Mouse (Mus musculus): ENCODE results near the gene Zp2. TPM values are rescaled to one million over a fixed set of nuclear protein-coding genes. Genes with fewer than 3 reads are reported as not detected.

Gene Zp2
- polyA plus RNA-seq, 1 experiment from 2014 or later: not detected

DNA sequence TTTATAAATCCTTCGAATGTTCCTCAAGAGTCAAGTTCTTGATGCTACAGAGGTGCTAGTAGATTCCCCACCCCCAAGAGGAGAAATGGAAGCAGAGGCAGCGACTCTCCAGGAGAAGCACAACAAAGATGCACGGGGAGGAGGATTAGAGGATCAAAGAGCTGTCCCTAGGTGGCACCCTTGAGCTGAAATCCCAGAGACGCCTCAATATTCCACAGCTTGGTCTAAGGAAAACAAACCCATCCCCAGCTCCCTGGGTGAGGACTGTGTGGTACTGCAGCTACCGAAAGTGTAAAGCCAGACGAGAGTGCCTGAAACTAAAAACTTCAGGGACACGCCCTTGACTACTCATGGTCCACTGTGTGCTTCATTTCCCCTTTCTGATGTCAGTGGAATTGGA lies 47.2 kb downstream of the Zp2 start:
- Histone ChIP-seq H3K9me3 (ENCODE audit: control insufficient read depth, low read length) (no peaks in the 10 kb centered on the region), H3K27ac (ENCODE audit: low read depth, low read length) (no peak overlapping the region), H3K4me3 (ENCODE audit: low read depth, low read length) (no peak overlapping the region), H3K4me1 (replicated peaks; ENCODE audit: control insufficient read depth, insufficient read depth, low read length) (no peaks in the 10 kb centered on the region; the same call in none of the 2 replicates), H3K36me3 (ENCODE audit: control insufficient read depth, insufficient read depth, low read length) (no peaks in the 10 kb centered on the region), H3K4me2 (replicated peaks; ENCODE audit: low read depth, low read length) (no peak overlapping the region), H3K9ac (ENCODE audit: low read depth, low read length) (no peak overlapping the region), H3K27me3 (ENCODE audit: control insufficient read depth, insufficient read depth, low read length) (no peaks in the 10 kb centered on the region)
- 8% methylated on average over 7 of the region's 7 CpGs for WGBS
- DNase-seq (ENCODE audit: low spot score) (peak; percentile 82), ATAC-seq (ENCODE audit: low FRiP score) (0 out of 2 replicates have a peak, but pooled peaks have one; percentile 38)

DNA sequence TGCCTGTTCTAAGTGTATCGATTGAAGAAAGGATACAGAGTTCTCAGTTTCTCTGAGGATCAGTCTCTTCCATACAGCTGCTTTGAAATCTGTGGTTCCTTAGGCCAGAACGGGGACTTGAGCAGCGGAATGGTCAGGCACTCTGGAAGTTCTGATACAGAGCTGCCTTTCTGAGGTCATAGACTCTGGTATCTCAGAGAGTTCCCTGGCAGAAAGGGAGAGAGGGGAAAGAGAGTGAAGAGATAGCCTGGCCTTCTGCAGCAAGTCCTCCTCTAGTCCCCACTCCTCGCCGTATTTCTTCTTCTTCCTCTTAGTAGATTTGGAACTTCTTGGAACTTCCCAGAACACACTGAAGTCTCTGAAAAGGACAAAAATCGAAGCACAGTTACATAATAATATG lies 49.9 kb downstream of the Zp2 start, which contains the start of gene Dnah3:
Gene Dnah3, minus strand, starts transcription at position 101 of the 400 bp plus-strand sequence.
- Histone ChIP-seq H3K9me3 (ENCODE audit: control insufficient read depth, low read length) (no peaks in the 10 kb centered on the region), H3K4me3 (ENCODE audit: low read depth, low read length) (no peak within 1 kb of the TSS), H3K36me3 (ENCODE audit: control insufficient read depth, insufficient read depth, low read length) (no peaks in the 10 kb centered on the region), H3K9ac (ENCODE audit: low read depth, low read length) (no peak within 1 kb of the TSS), H3K4me1 (replicated peaks; ENCODE audit: control insufficient read depth, insufficient read depth, low read length) (no peaks in the 10 kb centered on the region), H3K27ac (ENCODE audit: low read depth, low read length) (no peak within 1 kb of the TSS), H3K4me2 (replicated peaks; ENCODE audit: low read depth, low read length) (no peak within 1 kb of the TSS), H3K27me3 (ENCODE audit: control insufficient read depth, insufficient read depth, low read length) (no peaks in the 10 kb centered on the region)
- 84% methylated on average over 6 of the region's 6 CpGs for WGBS
- ATAC-seq (ENCODE audit: low FRiP score) (no peak), DNase-seq (ENCODE audit: low spot score) (no peak)

DNA sequence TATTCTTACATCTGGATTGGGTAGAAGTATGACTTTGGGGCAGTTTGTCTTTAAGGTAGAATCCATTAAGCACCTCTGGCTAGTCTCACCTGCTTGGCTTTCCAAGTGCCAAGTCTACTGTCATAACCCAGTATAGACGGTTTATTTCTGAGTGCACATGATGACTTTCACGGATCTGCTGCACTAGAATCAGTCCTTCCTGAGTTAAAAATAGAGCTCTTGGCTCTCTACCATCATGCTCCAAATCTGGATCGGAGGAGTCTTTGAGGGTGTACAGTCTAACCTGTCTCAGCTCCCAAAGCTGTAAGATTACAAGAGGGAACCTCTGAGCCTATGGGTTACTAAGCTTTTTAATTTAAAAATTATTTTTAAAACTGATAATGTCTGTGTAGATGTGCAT lies 50.9 kb downstream of the Zp2 start:
- Histone ChIP-seq H3K36me3 (ENCODE audit: control insufficient read depth, insufficient read depth, low read length) (no peaks in the 10 kb centered on the region), H3K9me3 (ENCODE audit: control insufficient read depth, low read length) (no peaks in the 10 kb centered on the region), H3K4me1 (replicated peaks; ENCODE audit: control insufficient read depth, insufficient read depth, low read length) (no peaks in the 10 kb centered on the region), H3K4me3 (ENCODE audit: low read depth, low read length) (no peak overlapping the region), H3K9ac (ENCODE audit: low read depth, low read length) (no peak overlapping the region), H3K27me3 (ENCODE audit: control insufficient read depth, insufficient read depth, low read length) (no peaks in the 10 kb centered on the region), H3K4me2 (replicated peaks; ENCODE audit: low read depth, low read length) (no peak overlapping the region), H3K27ac (ENCODE audit: low read depth, low read length) (no peak overlapping the region)
- ATAC-seq (ENCODE audit: low FRiP score) (no peak), DNase-seq (ENCODE audit: low spot score) (no peak)
- 94% methylated on average over 3 of the region's 3 CpGs for WGBS

DNA sequence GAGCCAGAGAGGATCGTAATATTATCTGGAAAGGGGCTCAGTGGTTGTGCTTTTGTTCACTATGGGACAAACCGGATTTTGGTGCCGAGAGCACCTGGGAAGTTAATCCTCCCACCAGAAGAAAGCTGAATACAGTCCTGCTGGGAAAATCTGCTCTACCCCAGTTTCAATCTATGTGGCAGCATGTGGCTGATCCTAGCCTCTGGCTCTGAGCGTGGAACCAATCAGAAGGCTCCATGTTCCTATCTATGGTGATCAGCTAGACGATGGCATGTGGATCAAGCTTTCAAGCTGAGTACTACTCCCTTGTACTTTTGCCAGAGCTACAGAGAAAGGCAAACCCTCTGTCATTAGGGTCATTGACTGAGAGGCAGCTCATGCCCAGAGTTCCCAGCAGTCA lies 52.1 kb downstream of the Zp2 start:
- no peak overlapping the region for H3K4me2 ChIP-seq (replicated peaks; ENCODE audit: low read depth, low read length)
- no peaks in the 10 kb centered on the region for H3K36me3 ChIP-seq (ENCODE audit: control insufficient read depth, insufficient read depth, low read length)
- ATAC-seq (ENCODE audit: low FRiP score) (no peak), DNase-seq (ENCODE audit: low spot score) (no peak)
- no peak overlapping the region for H3K4me3 ChIP-seq (ENCODE audit: low read depth, low read length)
- H3K9ac ChIP-seq (ENCODE audit: low read depth, low read length): no peak overlapping the region
- no peaks in the 10 kb centered on the region for H3K27me3 ChIP-seq (ENCODE audit: control insufficient read depth, insufficient read depth, low read length)
- no peaks in the 10 kb centered on the region for H3K4me1 ChIP-seq (replicated peaks; ENCODE audit: control insufficient read depth, insufficient read depth, low read length)
- 44% methylated on average over 5 of the region's 5 CpGs for WGBS
- no peak overlapping the region for H3K27ac ChIP-seq (ENCODE audit: low read depth, low read length)
- H3K9me3 ChIP-seq (ENCODE audit: control insufficient read depth, low read length): no peaks in the 10 kb centered on the region

DNA sequence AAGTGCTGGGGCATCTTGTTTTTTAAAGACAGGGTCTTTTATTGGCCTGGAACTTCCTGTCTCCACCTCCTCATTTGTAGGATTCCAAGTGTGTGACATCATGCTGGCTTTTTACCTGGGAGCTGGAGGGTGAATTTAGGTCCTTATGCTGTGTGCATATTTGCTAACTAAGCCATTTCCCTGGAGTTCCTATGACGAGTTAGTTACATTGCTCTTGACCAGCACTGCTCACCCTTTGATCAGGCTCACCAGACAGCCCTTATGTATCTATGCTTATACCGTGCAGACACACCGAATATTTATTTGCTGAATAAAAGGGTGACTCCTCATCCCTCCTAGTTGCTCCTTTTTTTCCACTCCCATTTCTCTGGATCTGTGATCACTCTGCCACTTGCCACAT lies 64.9 kb downstream of the Zp2 start:
- no peak overlapping the region for H3K9ac ChIP-seq (ENCODE audit: low read depth, low read length)
- no peak overlapping the region for H3K4me2 ChIP-seq (replicated peaks; ENCODE audit: low read depth, low read length)
- no peak overlapping the region for H3K27ac ChIP-seq (ENCODE audit: low read depth, low read length)
- no peaks in the 10 kb centered on the region for H3K27me3 ChIP-seq (ENCODE audit: control insufficient read depth, insufficient read depth, low read length)
- no peaks in the 10 kb centered on the region for H3K36me3 ChIP-seq (ENCODE audit: control insufficient read depth, insufficient read depth, low read length)
- no peak overlapping the region for H3K4me3 ChIP-seq (ENCODE audit: low read depth, low read length)
- H3K4me1 ChIP-seq (replicated peaks; ENCODE audit: control insufficient read depth, insufficient read depth, low read length): no peaks in the 10 kb centered on the region
- DNase-seq (ENCODE audit: low spot score): no peak
- no peaks in the 10 kb centered on the region for H3K9me3 ChIP-seq (ENCODE audit: control insufficient read depth, low read length)
- ATAC-seq (ENCODE audit: low FRiP score): no peak
- 84% methylated on average over 3 of the region's 3 CpGs for WGBS

Other genes with a start within 250 kb of the Zp2 start
- 16.1 and 16.7 TPM in 2 replicates for gene Lyrm1, start 249.4 kb downstream of the Zp2 start, polyA plus RNA-seq (2014; fragmentation: Nextera tagmentation; extraction: Ambion mirVana)
- gene Dcun1d3, start 249.0 kb downstream of the Zp2 start, polyA plus RNA-seq (2014; fragmentation: Nextera tagmentation; extraction: Ambion mirVana): 10.0 and 11.8 TPM in 2 replicates
- gene Dnah3, start 50.0 kb downstream of the Zp2 start, polyA plus RNA-seq (2014; fragmentation: Nextera tagmentation; extraction: Ambion mirVana): 0.34 TPM in 1 of 2 replicates, not detected in the other
- 19.1 and 22.2 TPM in 2 replicates for gene Tmem159, start 42.9 kb downstream of the Zp2 start, polyA plus RNA-seq (2014; fragmentation: Nextera tagmentation; extraction: Ambion mirVana)
- 0.08 TPM in 1 of 2 replicates, not detected in the other for gene Anks4b, start 28.6 kb upstream of the Zp2 start, polyA plus RNA-seq (2014; fragmentation: Nextera tagmentation; extraction: Ambion mirVana)
- 28.4 and 32.0 TPM in 2 replicates for gene Crym, start 56.8 kb upstream of the Zp2 start, polyA plus RNA-seq (2014; fragmentation: Nextera tagmentation; extraction: Ambion mirVana)
- not detected in 2 replicates for gene Abca14, start 58.7 kb upstream of the Zp2 start, polyA plus RNA-seq (2014; fragmentation: Nextera tagmentation; extraction: Ambion mirVana)
- gene Abca15, start 183.4 kb upstream of the Zp2 start, polyA plus RNA-seq (2014; fragmentation: Nextera tagmentation; extraction: Ambion mirVana): not detected in 2 replicates